Mouse (Mus musculus): ENCODE data around the gene Ankle2.

Gene Ankle2

GRCm38 (mm10) chr5:110285156-110285555 is 54.4 kb downstream of the Ankle2 start:
- DNase-seq, result no peak

GRCm38 (mm10) chr5:110285770-110286445 is 55.1 kb downstream of the Ankle2 start, which contains the start of the genes Pxmp2 and Pole:
Gene Pxmp2, minus strand, starts transcription at chr5:110286186.
Gene Pole, plus strand, starts transcription at chr5:110286306.
- peak; percentile 81 for DNase-seq

GRCm38 (mm10) chr5:110286446-110287083 is 55.8 kb downstream of the Ankle2 start:
- no peak for DNase-seq

- DNase-seq, result no peak
Measured at GRCm38 (mm10) chr5:110287084-110287475, 56.3 kb downstream of the Ankle2 start.

- DNase-seq, result no peak
Measured at GRCm38 (mm10) chr5:110291649-110292048, 60.8 kb downstream of the Ankle2 start.

- DNase-seq, result no peak
Measured at GRCm38 (mm10) chr5:110296637-110297036, 65.8 kb downstream of the Ankle2 start.

GRCm38 (mm10) chr5:110300591-110300990 is 69.8 kb downstream of the Ankle2 start:
- no peak for DNase-seq
